Mouse (Mus musculus) embryonic facial prominence, embryonic 10.5 days (tissue): ENCODE measurements at regions not wholly inside any gene's neighbourhood (a gene's known extent, or its start where the extent isn't known, plus 50 kb on each side); places are given as distances from the start of the nearest gene placed in this dataset.
A peak's percentile ranks its signal among the peaks of the same experiment; 100 is the strongest.

Source experiments
- DNase-seq: peaks from one replicate; pipeline ENCODE4 v3.0.0-alpha.2; 2017; ENCODE audit warnings: low spot score
- H3K27ac ChIP-seq: fragments of 300-500 bp; sonication (generic); replicated peaks from 2 replicates; pipeline ENCODE4 v1.5.1; 2016; ENCODE audit warnings: mild to moderate bottlenecking
- H3K27me3 ChIP-seq: fragments of 300-500 bp; sonication (generic); replicated peaks from 2 replicates; pipeline ENCODE4 v1.6.1; 2016; ENCODE audit warnings: low read depth, mild to moderate bottlenecking; ENCODE audit not compliant: poor library complexity, severe bottlenecking
- H3K36me3 ChIP-seq: fragments of 300-500 bp; sonication (generic); replicated peaks from 2 replicates; pipeline ENCODE4 v1.6.1; 2016; ENCODE audit warnings: mild to moderate bottlenecking, moderate library complexity
- H3K4me1 ChIP-seq: fragments of 300-500 bp; sonication (generic); 2 replicates; pipeline ENCODE4 v1.6.1; 2016
- H3K4me3 ChIP-seq: fragments of 300-500 bp; sonication (generic); 2 replicates; pipeline ENCODE4 v1.5.1; 2016; ENCODE audit warnings: mild to moderate bottlenecking, moderate library complexity
- H3K9me3 ChIP-seq: fragments of 300-500 bp; sonication (generic); 2 replicates; pipeline ENCODE4 v1.6.1; 2016; ENCODE audit warnings: mild to moderate bottlenecking
- WGBS: fragments of 180-500 bp; shearing (Covaris S2); methylation state at CpG from one replicate; pipeline ENCODE4 v1.1.7; 2016; 5-methylcytosine and 5-hydroxymethylcytosine counted together

DNA sequence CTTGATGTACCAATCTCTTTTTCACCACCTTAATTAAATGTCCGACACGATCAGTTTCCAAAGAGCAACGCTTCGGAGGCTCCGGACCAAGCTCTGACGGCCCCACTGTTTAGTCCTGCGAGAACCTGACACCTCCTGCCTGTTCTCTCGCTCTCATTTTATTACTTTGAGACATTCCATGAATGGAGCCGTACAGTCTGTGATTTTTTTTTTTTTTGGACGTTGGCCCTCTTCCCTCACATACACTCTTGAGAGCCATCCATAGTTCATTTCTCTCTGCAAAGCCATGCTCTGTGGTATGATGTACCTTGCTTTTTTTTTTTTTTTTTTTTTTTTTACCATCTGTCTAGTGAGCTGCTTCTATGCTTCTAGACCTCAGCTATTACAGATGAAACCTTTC lies 106.7 kb downstream of the Nxnl2 start:
- H3K4me1 ChIP-seq: peaks cover 57% of the 10 kb centered on the region
- H3K27ac ChIP-seq: peak overlapping the region; percentile 89; the same call in 1 of the 2 replicates

DNA sequence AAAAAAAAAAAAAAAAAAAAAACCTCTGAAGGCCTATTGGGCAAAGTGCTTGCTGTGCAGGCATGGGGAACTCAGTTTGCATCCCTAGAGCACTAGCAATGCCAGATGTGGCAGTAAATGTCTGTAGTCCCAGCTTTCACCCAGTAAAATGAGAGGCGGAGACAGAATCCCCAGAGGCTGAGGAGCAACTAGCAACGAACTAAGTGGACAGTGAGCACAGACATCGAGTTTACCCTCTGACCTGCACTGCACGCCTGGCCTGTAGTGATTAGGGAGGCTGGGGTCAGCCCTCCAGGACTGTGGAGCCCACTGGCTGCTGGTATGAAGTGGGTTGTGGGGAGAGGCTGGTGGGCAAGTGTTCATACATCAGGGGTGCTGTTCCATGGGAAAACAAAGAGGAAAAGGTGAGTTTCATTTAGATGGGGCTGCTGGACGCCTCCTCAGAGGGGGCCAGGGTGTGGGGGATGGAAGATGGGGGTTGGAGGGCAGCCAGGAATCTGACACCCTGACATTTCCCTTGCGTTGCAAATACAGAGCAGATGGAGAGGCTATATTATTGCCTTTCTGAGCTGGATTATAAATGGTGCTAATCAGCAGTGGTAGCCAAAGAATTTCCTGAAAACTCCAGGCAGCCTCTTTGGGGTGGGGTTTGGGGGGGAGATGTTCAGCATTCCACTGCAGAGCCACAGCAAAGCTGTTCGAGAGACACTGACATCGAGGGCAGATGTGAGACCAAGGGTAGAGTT lies 109.0 kb downstream of the Nxnl2 start:
- H3K4me1 ChIP-seq: peaks cover 54% of the 10 kb centered on the region
- WGBS: 22% methylated on average over 8 of the region's 8 CpGs
- no peaks in the 10 kb centered on the region for H3K36me3 ChIP-seq
- peaks cover 9% of the 10 kb centered on the region; the same call in 1 of the 2 replicates for H3K9me3 ChIP-seq
- H3K27me3 ChIP-seq: no peaks in the 10 kb centered on the region
- H3K27ac ChIP-seq: peak overlapping the region; percentile 89
- H3K4me3 ChIP-seq: no peak overlapping the region
- peak; percentile 82 for DNase-seq

More for the DNA sequence above, 106.7 kb downstream of the Nxnl2 start:
- Histone ChIP-seq H3K4me3 (no peak overlapping the region), H3K36me3 (no peaks in the 10 kb centered on the region), H3K27me3 (no peaks in the 10 kb centered on the region), H3K9me3 (no peaks in the 10 kb centered on the region)
- WGBS: 79% methylated on average over 10 of the region's 10 CpGs
- DNase-seq: no peak

DNA sequence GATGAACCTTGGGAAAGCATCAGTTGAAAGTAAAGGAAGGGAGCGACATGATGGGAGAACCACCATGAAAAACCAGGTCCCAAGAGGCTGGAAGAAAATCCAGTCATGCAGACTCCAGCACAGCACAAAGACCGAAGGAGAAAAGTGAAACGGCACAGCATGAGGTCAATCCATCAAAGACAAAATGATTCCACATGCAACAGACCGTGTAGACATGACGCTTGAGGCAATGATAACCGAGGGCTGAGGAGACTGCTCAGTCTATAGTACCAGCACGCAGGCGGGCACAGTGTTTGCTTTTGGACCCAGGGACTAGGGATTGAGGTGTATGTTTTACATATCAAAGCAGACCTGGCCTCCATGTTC lies 109.5 kb downstream of the Nxnl2 start:
- Histone ChIP-seq H3K9me3 (peaks cover 9% of the 10 kb centered on the region; the same call in 1 of the 2 replicates), H3K27ac (peak overlapping the region; percentile 89), H3K4me3 (no peak overlapping the region), H3K27me3 (no peaks in the 10 kb centered on the region), H3K36me3 (no peaks in the 10 kb centered on the region), H3K4me1 (peaks cover 48% of the 10 kb centered on the region)
- peak; percentile 61 for DNase-seq
- 35% methylated on average over 8 of the region's 8 CpGs for WGBS

DNA sequence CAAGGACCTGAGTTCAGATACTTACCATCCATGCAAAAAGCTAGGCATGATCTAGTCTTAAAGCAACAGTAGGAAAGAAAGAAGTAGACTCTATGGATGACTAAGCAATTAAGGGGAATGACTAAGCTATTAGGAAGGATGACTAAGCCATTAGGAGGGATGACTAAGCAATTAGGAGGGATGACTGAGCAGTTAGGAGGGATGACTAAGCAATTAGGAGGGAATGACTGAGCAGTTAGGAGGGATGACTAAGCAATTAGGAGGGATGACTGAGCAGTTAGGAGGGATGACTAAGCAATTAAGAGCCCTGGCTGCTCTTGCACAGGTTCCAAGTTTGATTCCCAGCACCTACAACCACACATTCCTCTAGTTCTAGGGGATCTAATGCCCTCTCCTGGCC lies 113.9 kb downstream of the Nxnl2 start:
- DNase-seq: no peak
- Histone ChIP-seq H3K27me3 (no peaks in the 10 kb centered on the region), H3K27ac (no peak overlapping the region), H3K4me3 (no peak overlapping the region), H3K4me1 (peaks cover 20% of the 10 kb centered on the region), H3K36me3 (no peaks in the 10 kb centered on the region), H3K9me3 (peaks cover 18% of the 10 kb centered on the region; the same call in 1 of the 2 replicates)

DNA sequence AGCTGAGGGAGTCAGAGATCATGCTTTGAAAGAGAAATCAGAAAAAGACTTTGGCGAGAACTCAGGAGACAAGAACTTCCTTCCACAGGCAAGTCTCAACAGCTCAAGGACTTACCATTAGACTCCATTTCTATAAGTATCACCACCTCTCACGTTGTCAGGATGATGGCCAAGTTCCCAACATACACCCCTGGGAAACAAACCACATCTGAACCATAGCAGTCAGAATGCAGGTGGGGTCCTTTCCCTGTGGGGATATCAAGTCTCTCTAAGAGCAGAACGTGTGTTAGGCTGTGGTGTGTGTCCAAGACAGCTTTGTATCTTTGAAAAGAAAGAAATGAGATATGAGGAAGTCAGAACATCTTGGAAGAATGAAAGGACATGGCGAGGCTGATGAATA lies 118.6 kb downstream of the Nxnl2 start:
- 78% methylated on average over 4 of the region's 4 CpGs for WGBS

DNA sequence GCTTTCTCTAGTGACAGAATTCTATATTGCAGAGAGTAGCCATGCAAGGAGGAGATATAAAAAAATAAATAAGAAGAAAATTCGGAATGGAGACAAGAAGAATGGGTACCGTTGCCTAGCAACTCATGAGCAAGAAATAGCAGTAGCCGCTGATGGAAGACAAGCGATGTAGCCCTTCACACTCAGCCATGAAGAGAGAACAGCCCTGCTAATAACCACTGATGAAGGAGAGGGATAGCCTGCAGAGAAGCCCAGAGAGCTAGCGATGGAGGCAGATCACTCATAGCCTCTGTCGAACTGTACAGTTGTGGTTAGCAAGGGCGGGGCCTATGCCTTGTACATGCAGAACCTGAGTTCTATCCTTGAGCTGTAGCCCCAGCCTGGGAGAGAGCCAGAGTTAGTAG lies 118.4 kb upstream of the S1pr3 start:
- no peak for DNase-seq
- Histone ChIP-seq H3K4me3 (no peak overlapping the region), H3K27me3 (no peaks in the 10 kb centered on the region), H3K27ac (no peak overlapping the region; the same call in 1 of the 2 replicates), H3K36me3 (no peaks in the 10 kb centered on the region), H3K9me3 (peaks cover 9% of the 10 kb centered on the region; the same call in 1 of the 2 replicates), H3K4me1 (peaks cover 13% of the 10 kb centered on the region)
- WGBS: 87% methylated on average over 7 of the region's 7 CpGs

More for the DNA sequence above, 118.6 kb downstream of the Nxnl2 start:
- Histone ChIP-seq H3K36me3 (no peaks in the 10 kb centered on the region), H3K4me3 (no peak overlapping the region), H3K27ac (no peak overlapping the region), H3K27me3 (no peaks in the 10 kb centered on the region), H3K4me1 (peaks cover 13% of the 10 kb centered on the region), H3K9me3 (peaks cover 12% of the 10 kb centered on the region; the same call in 1 of the 2 replicates)
- no peak for DNase-seq

DNA sequence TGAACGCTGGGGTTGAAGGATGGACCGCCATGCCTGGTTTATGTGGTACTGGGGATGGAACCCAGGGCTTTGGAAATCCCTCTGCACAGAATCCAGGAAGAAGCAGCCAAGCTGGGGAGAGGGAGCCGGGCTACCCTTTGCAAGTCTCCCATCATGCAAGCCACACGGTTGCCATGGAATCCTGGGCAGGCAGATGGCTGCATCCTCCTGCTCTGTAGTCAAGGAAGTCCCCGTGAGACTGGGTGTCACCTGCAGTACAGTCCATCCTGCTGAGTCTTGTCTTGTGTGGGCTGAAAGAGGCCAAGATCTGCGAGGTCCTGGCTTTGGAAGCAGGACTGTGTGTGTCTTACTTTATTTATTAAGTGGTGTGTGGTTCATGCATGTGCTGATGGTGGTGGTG lies 117.5 kb upstream of the S1pr3 start:
- Histone ChIP-seq H3K36me3 (no peaks in the 10 kb centered on the region), H3K9me3 (peaks cover 9% of the 10 kb centered on the region; the same call in 1 of the 2 replicates), H3K27me3 (no peaks in the 10 kb centered on the region), H3K4me3 (no peak overlapping the region), H3K4me1 (peaks cover 18% of the 10 kb centered on the region), H3K27ac (no peak overlapping the region)
- 81% methylated on average over 6 of the region's 6 CpGs for WGBS
- DNase-seq: no peak

DNA sequence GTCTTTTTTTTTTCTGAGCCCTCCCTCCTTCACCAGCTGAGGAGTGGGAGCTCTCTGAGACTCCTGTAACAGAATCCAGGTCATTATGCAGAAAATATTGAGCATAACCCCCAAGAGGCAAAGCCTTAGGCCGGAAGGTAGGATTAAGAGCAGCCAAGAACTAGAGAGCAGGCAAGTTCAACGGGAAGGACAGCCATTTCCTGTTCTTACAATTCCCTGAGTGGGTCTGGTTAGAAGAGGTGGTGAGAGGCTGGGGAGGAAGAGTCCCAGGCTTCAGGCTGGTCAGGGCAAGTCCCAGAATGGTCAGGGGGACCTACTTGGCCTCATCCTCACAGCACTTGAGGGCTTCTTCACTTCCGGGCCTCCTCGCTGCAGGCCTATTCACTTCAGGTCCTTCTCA lies 115.4 kb upstream of the S1pr3 start:
- Histone ChIP-seq H3K27me3 (no peaks in the 10 kb centered on the region), H3K9me3 (peaks cover 9% of the 10 kb centered on the region; the same call in 1 of the 2 replicates), H3K4me3 (no peak overlapping the region), H3K36me3 (no peaks in the 10 kb centered on the region), H3K27ac (peak overlapping the region; percentile 70), H3K4me1 (peaks cover 30% of the 10 kb centered on the region)
- no peak for DNase-seq
- 79% methylated on average over 4 of the region's 4 CpGs for WGBS

DNA sequence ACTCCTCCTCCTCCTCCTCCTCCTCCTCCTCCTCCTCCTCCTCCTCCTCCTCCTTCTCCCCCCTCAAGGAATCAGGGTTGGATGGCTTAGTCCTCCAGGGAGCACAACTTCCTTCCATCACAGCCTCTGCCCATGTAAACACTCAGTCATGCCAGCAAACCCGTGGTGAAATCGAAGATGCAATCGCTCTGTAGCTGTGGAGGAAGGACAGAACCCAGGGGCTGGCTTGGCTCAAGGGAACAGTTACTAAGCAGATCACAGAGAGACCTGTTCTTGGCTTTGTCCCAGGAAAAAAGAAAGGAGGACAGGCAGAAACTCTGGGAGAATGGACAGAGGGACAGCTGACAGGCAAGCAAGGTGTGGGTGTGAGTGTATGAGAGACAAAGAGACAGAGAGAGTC lies 112.6 kb upstream of the S1pr3 start:
- H3K4me1 ChIP-seq: peaks cover 30% of the 10 kb centered on the region
- H3K4me3 ChIP-seq: no peak overlapping the region
- H3K27ac ChIP-seq: peak overlapping the region; percentile 66
- WGBS: 83% methylated on average over 3 of the region's 3 CpGs
- no peak for DNase-seq
- no peaks in the 10 kb centered on the region for H3K9me3 ChIP-seq
- no peaks in the 10 kb centered on the region for H3K27me3 ChIP-seq
- H3K36me3 ChIP-seq: no peaks in the 10 kb centered on the region

DNA sequence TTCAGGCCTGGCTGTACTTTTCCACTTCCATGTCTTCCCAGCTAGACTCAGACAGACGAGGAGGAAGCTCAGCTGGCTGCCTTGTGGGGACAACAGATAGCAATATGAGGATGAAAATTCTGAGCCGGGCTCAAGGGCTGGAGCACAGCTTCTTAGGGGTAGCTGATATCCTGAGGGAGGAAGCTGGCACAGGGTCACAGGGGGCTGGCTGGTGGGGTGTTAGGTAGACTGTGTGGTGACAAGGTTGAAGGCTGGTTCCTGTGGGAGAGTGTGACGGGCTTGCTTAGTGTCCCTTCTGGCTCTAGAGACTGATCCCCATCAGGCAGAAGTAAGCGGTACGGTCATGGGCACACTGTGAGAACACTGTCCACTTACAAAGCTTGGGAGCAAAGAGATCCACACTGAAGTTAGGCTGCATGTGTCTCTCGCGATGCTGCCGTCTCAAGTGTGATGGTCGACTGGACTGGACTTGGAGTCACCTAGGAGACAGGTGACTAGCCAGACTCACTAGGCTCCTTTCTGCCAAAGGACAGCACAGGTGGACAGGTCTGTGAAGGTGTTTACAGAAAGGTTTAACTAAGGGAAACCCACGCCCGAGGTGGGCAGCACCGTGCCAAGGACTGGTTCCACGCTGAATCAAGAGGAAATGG lies 111.1 kb upstream of the S1pr3 start:
- peak overlapping the region; percentile 66 for H3K27ac ChIP-seq
- 93% methylated on average over 13 of the region's 13 CpGs for WGBS
- H3K9me3 ChIP-seq: peaks cover 7% of the 10 kb centered on the region; the same call in 1 of the 2 replicates
- no peak overlapping the region for H3K4me3 ChIP-seq
- H3K36me3 ChIP-seq: no peaks in the 10 kb centered on the region
- no peak for DNase-seq
- H3K4me1 ChIP-seq: peaks cover 30% of the 10 kb centered on the region
- no peaks in the 10 kb centered on the region for H3K27me3 ChIP-seq

DNA sequence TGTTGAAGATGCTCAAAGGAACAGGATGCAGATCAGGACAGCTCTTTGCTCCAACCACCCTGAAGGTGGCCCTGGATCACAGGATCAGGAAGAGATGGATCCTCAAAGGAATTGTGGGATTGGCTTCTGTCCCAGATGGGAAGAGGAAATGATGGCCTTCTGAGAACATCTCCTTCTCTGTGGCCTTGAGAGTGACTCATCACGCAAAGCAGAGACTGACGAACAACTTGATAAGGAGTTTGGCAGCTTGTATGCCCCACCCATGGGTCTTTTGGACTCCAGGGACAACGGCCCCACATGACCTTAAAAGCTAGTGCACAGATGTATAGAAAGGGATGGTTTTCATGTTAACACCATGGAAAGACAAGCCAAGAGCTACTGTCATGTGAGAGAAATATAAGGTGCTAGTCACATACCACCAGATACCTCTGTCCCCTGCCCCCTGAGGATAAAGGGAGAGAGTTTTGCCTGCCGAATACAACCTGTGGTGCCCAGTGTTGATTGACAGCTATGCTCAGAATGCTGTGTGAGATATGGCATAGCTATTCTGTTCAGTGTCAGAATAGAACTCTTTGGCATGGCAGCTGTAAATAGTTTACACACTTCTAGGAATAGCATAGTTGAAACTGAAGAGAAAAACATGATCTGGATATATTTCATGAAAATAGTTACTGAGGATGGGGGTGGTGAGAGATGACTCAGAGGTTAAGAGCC lies 109.2 kb upstream of the S1pr3 start:
- H3K4me3 ChIP-seq: no peak overlapping the region
- no peaks in the 10 kb centered on the region for H3K36me3 ChIP-seq
- peaks cover 7% of the 10 kb centered on the region; the same call in 1 of the 2 replicates for H3K9me3 ChIP-seq

DNA sequence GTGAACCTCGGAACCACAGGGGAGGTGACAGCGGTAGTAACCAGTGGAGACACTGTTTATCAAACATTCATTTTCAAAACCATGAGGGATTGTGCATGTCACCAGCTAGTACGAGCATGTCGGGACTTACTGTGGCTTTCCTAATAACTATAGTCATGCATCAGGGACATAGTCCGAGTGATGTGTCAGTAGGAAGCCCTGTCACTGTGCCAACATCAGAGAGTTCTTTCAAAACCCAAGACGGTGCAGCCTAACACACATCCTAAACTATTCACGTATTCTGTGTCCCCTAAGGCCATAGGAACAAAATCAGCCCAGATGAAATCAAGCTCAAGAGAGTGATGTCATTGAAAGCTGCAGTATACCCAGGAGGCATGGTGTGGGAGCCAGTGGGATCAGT lies 107.0 kb upstream of the S1pr3 start:
- Histone ChIP-seq H3K27me3 (no peaks in the 10 kb centered on the region), H3K9me3 (peaks cover 7% of the 10 kb centered on the region; the same call in 1 of the 2 replicates), H3K4me1 (peaks cover 32% of the 10 kb centered on the region), H3K4me3 (no peak overlapping the region), H3K27ac (no peak overlapping the region), H3K36me3 (no peaks in the 10 kb centered on the region)
- no peak for DNase-seq
- WGBS: 87% methylated on average over 7 of the region's 7 CpGs

More for the DNA sequence above, 109.2 kb upstream of the S1pr3 start:
- no peaks in the 10 kb centered on the region for H3K27me3 ChIP-seq
- H3K27ac ChIP-seq: no peak overlapping the region
- H3K4me1 ChIP-seq: peaks cover 24% of the 10 kb centered on the region
- 89% methylated on average over 4 of the region's 4 CpGs for WGBS
- DNase-seq: no peak
